Mouse (Mus musculus) cerebellum, adult 8-10 months (tissue): ENCODE measurements around the gene Chrm1.

ENCODE experiments used
- DNase-seq: peaks from one replicate; pipeline ENCODE4 v3.0.0; 2022

Gene Chrm1

DNA sequence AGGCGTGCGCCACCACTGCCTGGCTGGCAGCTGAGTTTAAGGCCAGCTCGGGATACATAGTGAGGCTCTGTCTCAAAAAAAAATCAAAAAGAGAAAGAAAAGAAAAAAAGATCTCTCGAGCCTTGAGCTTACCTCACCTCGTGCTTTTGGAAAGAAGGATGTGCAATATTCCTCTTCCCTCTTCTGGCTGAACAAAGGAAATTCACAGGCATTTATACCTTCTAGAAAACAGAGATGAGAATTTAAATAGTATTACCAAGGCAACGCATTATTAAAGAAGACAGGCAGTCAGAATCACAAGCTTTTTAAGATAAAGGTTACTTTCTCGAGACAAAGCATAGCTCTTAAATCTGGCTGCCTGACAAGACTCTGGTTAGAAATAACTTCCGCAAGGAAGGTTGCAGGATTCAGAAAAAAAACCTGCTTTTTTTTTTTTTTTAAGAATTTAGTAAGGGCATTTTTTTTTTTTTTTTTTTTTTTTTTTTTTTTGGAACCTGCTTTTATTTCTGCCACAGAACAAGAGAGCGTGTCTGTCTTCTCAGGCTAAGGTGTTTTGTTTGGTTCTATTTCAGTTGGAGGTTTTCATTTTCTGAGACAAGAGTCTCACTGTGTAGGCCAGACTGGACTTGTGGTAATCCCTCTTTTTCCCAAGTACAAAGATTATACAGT is 28.4 kb downstream of the Chrm1 start:
- no peak for DNase-seq

DNA sequence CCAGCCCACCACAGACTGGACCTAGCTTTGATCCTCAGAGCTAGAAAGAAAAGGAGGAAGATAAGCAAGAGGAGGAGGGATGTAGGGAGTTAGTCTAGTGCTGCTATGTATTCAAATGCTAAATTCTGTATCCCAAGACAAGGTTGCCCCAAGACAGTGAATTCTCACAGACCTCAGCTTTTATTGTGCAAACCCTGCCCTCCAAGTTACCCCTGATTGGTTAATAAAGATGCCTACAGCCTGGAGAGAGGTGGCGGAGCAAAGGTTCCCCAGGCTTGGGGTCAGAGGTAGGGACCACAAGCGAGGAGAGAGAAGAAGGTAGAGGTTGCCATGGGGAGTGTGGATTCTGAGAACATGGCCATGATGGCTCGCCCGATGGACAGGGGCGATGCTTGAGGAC is 29.2 kb downstream of the Chrm1 start:
- no peak for DNase-seq

DNA sequence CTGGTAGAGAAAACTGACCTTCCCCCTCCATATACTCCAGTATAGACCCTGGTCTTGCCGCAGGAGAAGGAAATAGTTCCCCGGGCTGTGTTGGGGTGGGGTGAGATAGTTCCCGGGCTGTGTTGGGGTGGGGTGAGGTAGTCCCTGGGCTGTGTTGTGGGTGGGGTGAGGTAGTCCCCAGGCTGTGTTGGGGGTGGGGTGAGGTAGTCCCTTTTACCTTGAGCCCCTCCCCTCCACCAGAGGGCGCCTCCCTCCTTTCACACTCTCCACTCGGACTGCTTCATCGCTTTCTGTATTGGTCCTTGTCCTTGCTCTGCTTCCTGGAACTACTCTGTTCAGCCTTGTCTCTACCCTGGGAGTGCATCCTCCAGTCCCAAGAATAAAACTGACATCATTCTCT is 31.7 kb downstream of the Chrm1 start:
- no peak for DNase-seq

DNA sequence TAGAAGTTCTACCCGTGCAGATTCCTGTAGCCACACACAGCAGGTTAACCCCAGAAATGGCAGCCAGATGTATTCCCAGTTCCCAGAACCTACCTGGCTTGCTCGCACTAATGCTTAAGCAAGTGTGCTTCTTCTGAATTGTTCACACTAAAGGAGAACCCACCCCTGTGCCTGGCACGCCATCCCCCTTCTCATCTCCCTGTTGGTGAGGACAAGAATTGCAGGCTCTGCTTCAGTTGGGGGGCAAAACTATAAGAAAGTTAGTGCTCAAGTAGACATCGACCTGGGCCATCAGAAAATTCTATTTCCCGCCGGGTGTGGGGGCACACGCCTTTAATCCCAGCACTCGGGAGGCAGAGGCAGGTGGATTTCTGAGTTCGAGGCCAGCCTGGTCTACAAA is 36.1 kb downstream of the Chrm1 start:
- DNase-seq, result no peak

DNA sequence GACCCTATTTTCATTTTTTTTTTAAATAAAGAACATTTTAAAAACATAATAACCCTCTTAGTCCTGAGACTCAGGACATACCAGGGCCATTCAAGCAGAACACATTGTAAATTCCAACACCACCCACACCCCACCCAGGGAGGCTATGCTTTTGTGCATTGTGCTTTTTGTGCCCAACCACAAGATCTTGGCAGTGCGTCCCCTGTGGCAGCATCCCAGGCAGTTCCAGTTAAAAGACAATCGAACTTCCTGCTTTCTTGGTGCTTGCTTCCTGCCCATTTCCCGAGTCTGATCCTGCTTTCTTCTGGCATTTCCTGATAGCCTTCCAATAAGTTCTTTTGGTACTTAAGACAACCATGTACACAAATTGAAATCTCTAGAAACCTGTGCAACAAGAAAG is 38.9 kb downstream of the Chrm1 start:
- DNase-seq, result no peak

DNA sequence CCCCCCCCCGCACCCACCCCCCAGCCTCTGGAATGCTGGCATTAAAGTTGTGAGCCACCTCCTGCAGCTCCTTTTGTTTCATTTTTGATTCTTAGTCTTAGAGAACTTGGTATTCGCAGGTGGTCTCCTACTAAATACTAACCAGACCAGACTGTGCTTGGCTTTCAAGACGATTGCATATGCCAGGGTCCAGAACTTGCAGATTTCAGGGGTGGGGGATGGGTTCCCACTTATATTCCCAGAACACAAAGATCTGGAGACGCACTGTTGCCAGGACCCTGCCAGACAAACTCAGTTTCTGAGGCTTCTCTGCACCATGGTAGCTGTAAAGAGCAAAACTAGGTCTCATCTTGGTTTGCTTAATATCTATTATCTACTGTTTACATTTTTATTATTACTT is 40.0 kb downstream of the Chrm1 start:
- DNase-seq, result no peak

DNA sequence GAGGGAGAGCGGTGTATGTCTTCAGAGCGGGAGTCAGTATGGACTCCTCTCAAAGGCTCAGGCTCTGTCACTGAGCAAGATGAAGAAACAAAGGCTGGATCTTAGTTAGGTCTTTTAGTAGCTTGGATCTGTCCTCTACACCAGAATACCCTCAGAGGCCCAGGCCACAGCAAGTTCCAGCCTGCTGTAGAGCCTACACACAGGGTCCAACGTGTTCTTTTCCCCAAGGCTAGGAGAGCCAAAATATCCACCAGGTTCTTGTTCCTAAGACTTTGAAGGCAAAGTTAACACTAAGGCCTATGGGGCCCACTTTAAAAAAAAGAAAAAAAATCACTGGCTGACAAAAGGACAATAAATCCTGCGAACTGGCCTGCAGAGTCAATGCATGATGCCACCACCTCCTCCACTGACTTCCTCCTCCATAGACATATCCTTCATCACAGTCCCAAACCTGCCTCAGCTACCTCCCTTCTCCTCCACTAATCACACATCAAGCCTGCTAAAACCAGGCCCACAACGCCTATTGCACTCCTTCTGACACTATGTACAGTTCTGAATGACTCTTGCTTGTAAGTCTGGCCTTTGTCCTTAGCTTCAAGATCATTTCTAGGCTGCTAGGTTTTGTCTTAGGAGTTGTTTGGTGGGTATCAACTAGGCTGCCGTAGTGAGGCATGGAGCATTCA is 41.6 kb downstream of the Chrm1 start:
- DNase-seq, result no peak

DNA sequence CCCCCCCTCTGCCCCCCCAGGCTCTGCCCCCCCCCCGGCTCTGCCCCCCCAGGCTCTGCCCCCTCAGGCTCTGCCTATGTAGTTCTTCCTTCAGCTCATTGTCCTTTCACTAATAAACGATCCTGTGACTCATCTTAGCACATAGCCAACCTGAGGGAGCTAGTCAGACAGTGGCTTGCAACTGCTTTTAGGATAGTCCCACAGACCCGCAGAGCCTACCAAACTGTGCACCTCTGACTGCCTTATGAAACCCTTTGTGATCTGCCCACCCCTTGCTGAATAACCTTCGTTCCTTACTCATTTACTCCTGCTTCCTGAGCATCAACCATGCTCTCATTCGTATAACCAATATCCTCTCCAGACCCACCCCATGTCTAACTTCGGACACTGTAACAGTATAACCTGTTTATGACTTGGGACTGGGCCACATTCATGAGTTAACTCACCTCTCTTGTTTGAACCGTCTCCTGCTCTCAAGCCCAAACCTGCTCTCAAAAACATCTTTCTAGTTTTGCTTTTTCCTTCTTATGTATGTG is 42.6 kb downstream of the Chrm1 start:
- no peak for DNase-seq

DNA sequence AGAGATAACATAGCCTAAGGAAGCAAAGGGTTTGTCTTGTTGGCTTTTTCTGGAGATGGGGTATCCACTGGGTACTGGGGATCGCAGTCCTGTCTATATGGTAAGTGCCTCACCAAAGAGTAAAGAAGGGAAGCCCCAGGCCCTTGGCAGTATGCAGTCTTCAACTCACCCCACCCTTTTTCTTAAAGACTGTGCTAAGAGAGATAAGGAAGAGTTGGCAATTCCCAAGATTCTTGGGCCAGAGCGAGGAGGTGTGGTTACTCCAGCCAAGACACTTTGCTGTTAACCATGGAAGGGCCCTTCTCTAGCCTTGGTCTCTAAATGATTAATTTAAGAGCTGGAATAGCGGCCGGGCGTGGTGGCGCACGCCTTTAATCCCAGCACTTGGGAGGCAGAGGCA is 43.3 kb downstream of the Chrm1 start:
- no peak for DNase-seq

DNA sequence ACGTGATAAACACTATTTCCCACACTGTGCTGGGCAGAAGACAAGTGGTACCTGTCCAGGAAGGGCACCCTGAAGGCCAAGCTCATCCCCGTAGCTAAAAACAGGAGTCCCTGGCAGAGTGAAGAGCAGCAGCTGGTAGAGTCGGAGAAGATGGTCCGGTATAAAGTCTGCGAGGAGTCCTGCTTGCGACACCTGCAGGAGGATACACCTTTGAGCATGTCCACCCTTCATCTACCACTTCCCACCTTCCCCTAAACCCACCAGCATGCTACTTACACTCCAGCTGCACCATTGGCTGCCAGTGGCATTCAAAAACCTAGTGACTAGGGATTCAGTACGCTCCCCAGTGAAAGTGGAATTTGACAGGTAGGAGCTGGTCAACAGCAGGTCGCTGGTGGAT is 45.4 kb downstream of the Chrm1 start:
- DNase-seq, result no peak

DNA sequence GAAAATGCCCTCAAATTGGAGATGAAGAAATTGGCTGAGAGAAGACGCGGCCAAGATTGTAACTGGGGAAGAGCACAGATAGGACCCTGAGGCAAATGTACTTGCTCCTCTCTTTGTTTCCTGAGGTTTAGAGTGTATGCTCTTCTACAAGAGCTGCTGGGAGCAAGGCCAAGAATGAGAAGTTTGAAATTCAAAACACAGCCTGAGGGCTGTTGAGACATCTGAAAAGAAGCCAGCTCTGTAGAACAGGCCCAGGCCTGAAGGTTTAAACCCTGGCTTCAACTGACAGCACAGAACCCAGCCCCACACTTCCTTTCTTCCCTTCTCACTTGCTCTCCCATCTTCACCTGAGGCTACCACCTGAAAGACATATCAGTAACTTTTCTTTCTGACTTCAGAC is 46.5 kb downstream of the Chrm1 start:
- no peak for DNase-seq

DNA sequence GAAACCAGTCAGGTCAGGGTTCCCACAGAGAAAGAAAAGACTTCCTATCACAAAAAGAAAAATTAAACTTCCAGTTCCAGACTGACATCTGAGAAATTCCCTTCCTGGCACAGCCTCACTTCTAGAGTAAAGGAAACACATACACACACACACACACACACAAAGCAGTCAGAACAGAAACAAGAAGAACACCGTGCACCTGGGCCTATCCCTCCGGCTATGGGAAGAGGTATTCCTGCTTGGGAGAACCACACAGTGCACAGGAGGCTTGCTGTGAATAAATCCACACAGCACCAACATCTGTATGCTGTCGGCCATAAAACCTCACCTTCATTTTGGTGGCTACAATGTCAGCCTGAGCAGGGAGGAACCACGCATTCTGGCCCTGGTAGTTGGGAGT is 47.9 kb downstream of the Chrm1 start:
- no peak for DNase-seq

DNA sequence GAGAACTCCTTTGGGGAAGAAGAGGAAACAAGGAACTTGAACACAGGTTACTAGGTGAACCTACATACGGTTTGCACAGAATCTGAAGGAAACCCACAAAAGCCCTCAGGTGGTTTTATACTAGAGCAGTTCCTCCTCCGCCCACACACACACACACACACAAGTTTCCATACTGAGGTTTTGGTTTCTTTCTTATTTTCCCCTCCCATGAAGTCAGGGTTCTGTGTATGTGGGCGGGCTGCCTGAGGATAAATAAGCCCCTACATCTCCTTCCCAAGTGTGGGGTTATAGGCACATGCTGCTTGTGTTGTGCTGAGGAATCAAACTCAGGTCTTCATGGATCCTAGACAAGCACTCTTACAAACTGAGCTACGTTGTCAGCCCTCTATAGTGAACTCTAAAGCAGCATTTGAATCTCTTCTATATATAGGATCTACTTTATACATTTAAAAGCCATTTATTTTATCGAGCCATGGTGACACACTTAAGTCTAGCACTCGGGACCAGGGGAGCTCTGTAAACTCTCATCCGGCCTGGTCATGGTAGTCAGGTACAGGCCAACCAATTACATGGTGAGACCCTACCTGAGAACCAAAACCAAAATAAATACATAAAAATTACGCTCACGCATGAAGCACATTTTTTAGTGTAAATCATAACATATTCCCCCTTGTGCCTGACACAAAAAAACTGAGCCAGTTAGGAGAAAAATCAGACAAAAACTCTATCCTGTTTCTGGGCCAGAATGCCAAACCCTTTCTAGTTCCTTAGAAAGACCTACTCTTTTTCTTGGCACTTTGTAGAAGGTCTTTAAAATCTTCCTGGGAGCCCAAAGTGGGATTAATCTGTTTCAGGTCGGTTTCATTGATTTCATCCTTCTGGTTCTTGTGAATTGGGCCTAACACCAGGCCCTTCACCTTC is 48.6 kb downstream of the Chrm1 start:
- DNase-seq, result no peak

DNA sequence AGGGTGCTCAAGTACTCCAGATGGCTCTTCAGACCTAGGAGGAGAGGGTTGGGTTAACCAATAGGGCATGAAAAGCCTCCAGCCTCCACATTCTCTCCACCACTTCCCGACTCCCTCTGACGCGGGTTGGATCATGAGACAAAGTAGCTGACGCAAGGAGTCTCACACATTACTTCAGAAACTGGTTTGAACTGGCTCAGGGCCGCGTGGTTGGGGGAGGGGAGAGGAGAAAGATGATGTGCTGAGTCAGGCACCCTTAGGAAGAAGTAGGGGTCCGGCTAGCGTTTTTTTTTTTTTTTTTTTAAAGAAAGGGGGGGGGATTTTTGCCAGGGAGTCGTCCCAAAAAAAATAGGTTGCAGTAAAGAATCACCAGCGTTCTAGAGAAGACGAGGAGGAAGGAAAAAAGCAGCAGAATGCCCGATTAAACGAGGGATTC is 49.3 kb downstream of the Chrm1 start:
- DNase-seq, result no peak

DNA sequence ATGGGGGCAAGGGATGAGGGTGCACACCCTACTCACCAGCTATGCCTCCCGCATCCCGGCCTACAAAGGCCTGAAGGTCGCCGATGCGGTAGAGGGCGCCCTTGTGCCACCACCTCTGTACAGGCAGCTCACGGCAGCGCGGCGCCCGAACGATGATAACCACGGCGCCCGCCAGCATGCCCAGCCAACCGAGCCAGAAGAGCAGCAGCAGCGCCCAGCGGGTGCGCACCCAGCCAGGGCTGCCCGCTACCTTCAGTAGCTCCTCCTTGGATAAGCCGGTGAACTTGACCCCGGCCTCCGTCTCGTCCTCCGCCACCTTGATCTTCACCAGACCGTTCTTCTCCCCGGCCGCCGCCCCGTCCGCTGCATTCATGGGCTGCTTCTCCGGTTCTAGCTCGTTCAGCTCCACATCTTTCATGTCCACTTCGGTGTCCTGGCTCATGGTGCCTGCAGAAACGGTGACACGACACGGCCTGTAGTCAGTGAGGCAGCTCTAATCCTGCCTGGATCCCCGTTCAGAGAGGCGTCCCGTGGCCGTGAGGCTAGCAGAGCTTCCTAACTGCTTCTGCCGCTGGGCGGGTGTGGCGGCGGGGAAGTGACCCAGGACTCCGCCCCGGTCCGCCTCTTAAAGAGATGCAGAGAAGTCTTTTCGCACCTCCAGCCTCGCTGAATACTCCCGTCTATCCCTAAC is 49.9 kb downstream of the Chrm1 start:
- peak; percentile 88 for DNase-seq

DNA sequence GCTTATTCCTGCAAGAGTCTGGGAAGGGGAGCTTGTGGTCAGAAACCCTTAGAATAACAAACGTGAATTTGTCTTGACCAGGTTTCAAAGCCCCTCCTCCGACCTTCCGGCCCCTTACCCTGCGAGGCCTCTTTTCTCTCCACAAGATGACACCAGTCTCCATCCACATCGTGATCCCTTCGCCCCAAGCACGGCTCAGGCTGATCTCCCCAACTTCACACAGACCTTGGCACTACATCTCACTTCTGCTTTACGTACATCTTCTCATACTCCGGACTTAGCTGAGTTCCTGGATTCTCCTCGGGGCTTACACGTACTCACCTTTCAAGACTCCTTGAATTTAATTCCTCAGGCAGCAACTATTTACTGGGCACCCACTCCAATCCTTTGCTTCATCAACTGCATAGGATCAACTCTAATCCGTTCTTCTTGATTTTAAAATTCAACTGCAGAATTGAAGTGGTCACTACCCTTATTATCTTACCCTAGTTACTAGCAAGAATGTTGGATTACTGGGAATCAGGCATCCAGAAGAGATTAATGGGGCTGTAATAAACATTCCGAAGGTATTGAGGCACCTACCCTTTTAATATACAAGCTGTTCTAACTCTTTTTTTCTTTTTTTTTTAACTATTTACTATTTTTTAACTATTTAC is 50.5 kb downstream of the Chrm1 start:
- no peak for DNase-seq

DNA sequence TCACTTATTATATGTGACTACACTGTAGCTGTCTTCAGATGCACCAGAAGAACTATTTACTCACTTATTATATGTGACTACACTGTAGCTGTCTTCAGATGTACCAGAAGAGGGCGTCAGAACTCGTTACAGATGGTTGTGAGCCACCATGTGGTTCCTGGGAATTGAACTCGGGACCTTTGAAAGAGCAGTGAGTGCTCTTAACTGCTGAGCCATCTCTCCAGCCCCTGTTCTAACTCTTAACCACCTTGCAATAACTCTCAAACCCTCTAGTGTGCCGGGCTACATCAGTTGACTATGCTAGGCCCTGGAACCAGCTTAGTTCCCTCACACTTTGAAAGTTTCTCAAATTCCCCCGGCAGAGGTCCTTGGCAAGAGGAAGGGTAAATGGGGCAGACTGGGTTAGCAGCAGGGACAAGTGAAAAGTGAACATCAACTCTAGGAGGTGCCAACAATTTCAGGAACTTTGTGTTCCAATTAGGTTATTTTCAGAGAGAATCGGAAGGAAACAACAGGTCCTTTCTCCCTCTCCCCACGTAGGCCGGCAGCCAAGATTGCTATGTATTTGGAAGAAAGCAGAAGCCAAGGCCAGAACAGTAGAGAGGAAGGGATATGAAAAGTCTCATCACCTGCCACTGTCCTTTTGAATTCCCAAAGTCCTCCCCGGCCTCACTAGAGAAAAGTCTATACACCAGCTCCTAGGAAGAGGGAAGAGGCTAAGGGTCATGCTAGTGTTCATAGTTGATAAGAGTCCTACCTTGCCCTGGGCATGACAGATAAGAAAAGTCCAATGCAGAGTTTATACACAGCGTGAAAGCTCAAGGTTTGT is 51.3 kb downstream of the Chrm1 start:
- no peak for DNase-seq

DNA sequence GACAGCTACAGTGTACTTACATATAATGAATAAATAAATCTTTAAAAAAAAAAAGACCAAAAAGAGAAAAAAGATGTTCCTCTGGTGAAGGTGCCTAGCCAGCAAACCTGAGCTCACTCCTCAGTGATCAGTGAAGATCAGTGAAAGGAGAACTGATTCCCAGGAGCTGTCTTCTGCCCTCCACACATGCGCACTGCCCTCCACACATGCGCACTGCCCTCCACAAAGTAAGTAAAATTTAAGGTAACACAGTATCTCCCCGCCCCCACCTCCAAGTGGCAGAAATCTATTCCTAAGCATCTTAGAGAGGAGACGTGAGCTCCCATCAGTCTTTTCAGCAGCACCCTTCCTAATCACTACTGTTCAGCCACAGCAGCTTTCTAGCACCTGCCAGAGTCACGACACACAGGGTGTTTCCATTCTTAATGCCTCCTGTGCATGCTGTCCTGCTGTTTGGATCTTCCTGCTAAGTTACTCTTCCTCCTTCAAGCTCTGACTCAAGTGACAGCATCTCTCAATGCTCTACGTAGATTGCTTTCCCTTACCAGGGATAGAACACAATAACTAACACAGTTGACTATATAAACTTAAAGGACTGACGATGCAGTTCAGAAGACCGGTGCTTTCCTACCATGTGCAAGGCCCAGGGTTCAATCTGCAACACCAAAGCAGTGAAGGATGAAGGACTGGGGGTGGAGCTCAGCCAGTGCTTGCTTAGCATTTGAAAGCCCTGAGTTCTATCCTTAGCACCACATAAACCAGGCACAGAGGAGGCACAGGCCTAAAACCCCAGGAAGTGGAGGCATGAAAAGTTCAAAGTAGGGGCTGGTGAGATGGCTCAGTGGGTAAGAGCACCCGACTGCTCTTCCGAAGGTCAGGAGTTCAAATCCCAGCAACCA is 52.5 kb downstream of the Chrm1 start:
- no peak for DNase-seq

DNA sequence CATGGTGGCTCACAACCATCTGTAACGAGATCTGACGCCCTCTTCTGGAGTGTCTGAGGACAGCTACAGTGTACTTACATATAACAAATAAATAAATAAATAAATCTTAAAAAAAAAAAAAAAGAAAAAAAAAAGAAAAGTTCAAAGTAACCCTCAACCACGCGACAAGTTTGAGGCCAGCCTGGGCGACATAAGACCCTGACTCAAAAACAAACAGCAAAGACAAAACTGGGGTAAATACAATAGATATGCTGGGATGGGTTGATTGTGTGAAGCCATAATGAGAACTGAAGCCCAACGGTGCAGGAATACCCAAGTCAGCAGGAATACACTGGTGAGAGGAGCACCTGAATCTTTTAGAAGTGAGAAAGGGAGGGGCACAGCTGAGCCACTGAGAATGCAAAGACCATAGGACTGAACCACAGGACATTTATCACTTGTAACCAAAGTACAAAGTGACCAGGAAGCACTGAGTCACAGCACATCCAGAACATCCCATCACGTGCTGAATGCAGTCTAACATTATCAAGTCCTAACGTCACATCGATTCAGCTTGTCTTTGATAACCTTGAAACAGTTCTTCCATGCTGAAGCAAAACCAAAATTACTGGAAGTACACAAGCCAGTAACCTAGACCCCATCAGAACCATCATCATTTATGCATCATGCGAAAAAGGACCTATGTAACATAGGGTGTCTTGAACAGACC is 53.3 kb downstream of the Chrm1 start:
- no peak for DNase-seq

DNA sequence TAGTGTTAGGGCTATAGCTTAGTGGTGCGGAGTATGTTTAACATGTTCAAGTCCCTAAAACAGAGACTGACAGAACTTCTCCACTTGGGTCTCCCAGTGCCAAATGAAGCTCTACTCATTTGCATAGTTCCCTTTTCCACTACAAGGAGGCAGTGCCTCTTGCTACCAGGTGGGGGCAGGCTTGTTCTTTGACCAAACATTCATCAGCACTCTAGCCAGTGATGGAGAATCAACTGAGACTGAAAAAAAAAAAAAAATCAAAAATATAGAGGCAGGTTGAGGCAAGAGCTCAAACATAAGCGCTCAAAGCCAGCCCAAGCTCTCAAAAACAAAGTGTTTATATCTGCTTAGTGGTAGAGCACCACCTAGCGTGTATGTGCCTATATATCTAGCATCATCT is 54.8 kb downstream of the Chrm1 start:
- DNase-seq, result no peak
